24 mouse cellular contexts compared by ENCODE assay signal in the genomic region with DNA sequence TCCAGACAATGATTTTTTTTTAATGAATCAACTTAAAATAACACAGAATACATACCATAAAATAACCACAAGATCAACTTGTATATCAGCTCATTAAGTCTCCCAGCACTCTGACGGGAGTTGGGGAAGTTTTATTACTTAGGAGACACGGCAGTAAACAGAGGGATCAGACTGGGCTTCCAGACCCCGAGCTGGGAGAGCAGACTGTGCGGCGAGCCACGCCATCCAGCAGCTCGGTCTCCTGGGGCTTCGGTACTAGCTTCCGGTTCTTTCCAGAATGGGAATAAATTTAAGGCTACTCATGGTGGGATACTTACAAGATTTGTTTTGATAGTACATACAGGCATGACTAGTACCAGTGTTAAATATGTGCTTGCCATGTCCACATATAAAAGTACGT. TPM values are rescaled to one million over a fixed set of nuclear protein-coding genes. Genes with fewer than 3 reads are reported as not detected.
A peak's percentile ranks its signal among the peaks of the same experiment; 100 is the strongest.
DNase-seq lines count a peak whose midpoint lies in the region; ATAC-seq and TF ChIP-seq lines count a peak whose summit lies in the region.
"Had no signal": no experiment of that assay in that cellular context is flagged by ENCODE, and none has a peak within 500 bp of the region (broad histone marks: within the 10 kb centered on the region; RNA-seq: fewer than 3 reads in every experiment).

No protein-coding gene starts in this region.

- H3K9ac ChIP-seq in intestine, embryonic 15.5 days = no peak overlapping the region
- H3K9ac ChIP-seq in intestine, embryonic 16.5 days (ENCODE audit: low read depth, low read length) = no peak overlapping the region
- no peak overlapping the region for H3K9ac ChIP-seq in kidney, postnatal 0 days (ENCODE audit: low read depth, low read length)
- no peak overlapping the region for H3K9ac ChIP-seq in limb, embryonic 12.5 days (replicated peaks)
- H3K9ac ChIP-seq: embryonic facial prominence, embryonic 15.5 days; hindbrain, embryonic 14.5 days had no signal

- no peaks in the 10 kb centered on the region for H3K27me3 ChIP-seq in heart, embryonic 10.5 days (ENCODE audit: insufficient read depth, poor library complexity, severe bottlenecking)
- H3K27me3 ChIP-seq in intestine, embryonic 15.5 days (replicated peaks) = no peaks in the 10 kb centered on the region
- no peaks in the 10 kb centered on the region for H3K27me3 ChIP-seq in intestine, embryonic 16.5 days (replicated peaks; ENCODE audit: control insufficient read depth, insufficient read depth, low read length)
- H3K27me3 ChIP-seq in kidney, postnatal 0 days (ENCODE audit: insufficient read depth, low read length) = no peaks in the 10 kb centered on the region
- H3K27me3 ChIP-seq in limb, embryonic 12.5 days = no peaks in the 10 kb centered on the region
- H3K27me3 ChIP-seq in limb, embryonic 10.5 days (ENCODE audit: low read depth, poor library complexity, severe bottlenecking) = no peaks in the 10 kb centered on the region
- H3K27me3 ChIP-seq: embryonic facial prominence, embryonic 15.5 days had no signal

- peak; percentile 35 for DNase-seq in heart, embryonic 10.5 days (ENCODE audit: low spot score)
- no peak for DNase-seq in heart, postnatal 14 days
- peak; percentile 87 for DNase-seq in kidney, postnatal 0 days (ENCODE audit: low spot score)
- DNase-seq in kidney, postnatal 25 days = no peak
- no peak for DNase-seq in limb, embryonic 10.5 days (ENCODE audit: low spot score)
- DNase-seq: adrenal gland, postnatal 10 days; cerebellum, adult 11 months; cerebellum, adult 8-10 months; cerebellum, postnatal 14 days; embryo, embryonic 11 days; gastrocnemius, adult 2 months; gastrocnemius, postnatal 25 days had no signal

- peaks cover 74% of the 10 kb centered on the region for H3K36me3 ChIP-seq in heart, embryonic 10.5 days
- peaks cover 15% of the 10 kb centered on the region; the same call in 1 of the 2 replicates for H3K36me3 ChIP-seq in intestine, embryonic 15.5 days
- H3K36me3 ChIP-seq in intestine, embryonic 16.5 days (ENCODE audit: control insufficient read depth, insufficient read depth, low read length) = peaks cover 7% of the 10 kb centered on the region; the same call in 1 of the 2 replicates
- peaks cover 62% of the 10 kb centered on the region for H3K36me3 ChIP-seq in kidney, postnatal 0 days (ENCODE audit: insufficient read depth, low read length)
- H3K36me3 ChIP-seq in limb, embryonic 12.5 days = peaks cover 66% of the 10 kb centered on the region
- peaks cover 57% of the 10 kb centered on the region for H3K36me3 ChIP-seq in limb, embryonic 10.5 days

- H3K9me3 ChIP-seq in heart, embryonic 10.5 days = no peaks in the 10 kb centered on the region
- H3K9me3 ChIP-seq in intestine, embryonic 15.5 days = no peaks in the 10 kb centered on the region
- H3K9me3 ChIP-seq in intestine, embryonic 16.5 days (ENCODE audit: control insufficient read depth, low read length) = no peaks in the 10 kb centered on the region
- H3K9me3 ChIP-seq in kidney, postnatal 0 days (replicated peaks; ENCODE audit: low read length) = no peaks in the 10 kb centered on the region
- no peaks in the 10 kb centered on the region for H3K9me3 ChIP-seq in limb, embryonic 12.5 days
- no peaks in the 10 kb centered on the region for H3K9me3 ChIP-seq in limb, embryonic 10.5 days (replicated peaks)
- H3K9me3 ChIP-seq: embryonic facial prominence, embryonic 15.5 days; forebrain, embryonic 10.5 days; hindbrain, embryonic 10.5 days had no signal

- 87% methylated on average over 10 of the region's 10 CpGs for WGBS in heart, embryonic 10.5 days
- 47% methylated on average over 10 of the region's 10 CpGs for WGBS in intestine, embryonic 15.5 days
- WGBS in intestine, embryonic 16.5 days = 51% methylated on average over 10 of the region's 10 CpGs
- WGBS in kidney, postnatal 0 days = 34% methylated on average over 10 of the region's 10 CpGs
- WGBS in limb, embryonic 12.5 days = 30% methylated on average over 10 of the region's 10 CpGs
- 62% methylated on average over 10 of the region's 10 CpGs for WGBS in limb, embryonic 10.5 days

- H3K27ac ChIP-seq in heart, embryonic 10.5 days = no peak overlapping the region
- H3K27ac ChIP-seq in intestine, embryonic 15.5 days = no peak overlapping the region
- H3K27ac ChIP-seq in intestine, embryonic 16.5 days (ENCODE audit: low read length) = no peak overlapping the region
- peak overlapping the region; percentile 51 for H3K27ac ChIP-seq in kidney, postnatal 0 days
- H3K27ac ChIP-seq in limb, embryonic 12.5 days = peak overlapping the region; percentile 64; the same call in 1 of the 2 replicates
- no peak overlapping the region for H3K27ac ChIP-seq in limb, embryonic 10.5 days
- H3K27ac ChIP-seq: embryonic facial prominence, embryonic 15.5 days; forebrain, embryonic 10.5 days; gastrocnemius, adult 2 months; hindbrain, embryonic 10.5 days; hindbrain, embryonic 14.5 days had no signal

- TF ChIP-seq CTCF in kidney, postnatal 0 days (IDR thresholded peaks at IDR 0.05; ENCODE audit: low read depth) = no peak

- no peak overlapping the region for H3K4me3 ChIP-seq in heart, embryonic 10.5 days
- no peak overlapping the region for H3K4me3 ChIP-seq in intestine, embryonic 15.5 days (replicated peaks)
- no peak overlapping the region for H3K4me3 ChIP-seq in intestine, embryonic 16.5 days (ENCODE audit: low read length)
- H3K4me3 ChIP-seq in kidney, postnatal 0 days (replicated peaks; ENCODE audit: low read depth, low read length) = no peak overlapping the region
- no peak overlapping the region for H3K4me3 ChIP-seq in limb, embryonic 12.5 days (replicated peaks)
- no peak overlapping the region for H3K4me3 ChIP-seq in limb, embryonic 10.5 days
- H3K4me3 ChIP-seq: embryonic facial prominence, embryonic 15.5 days; erythroblast, embryonic 14.5 days; forebrain, embryonic 10.5 days; gastrocnemius, adult 2 months; hindbrain, embryonic 10.5 days had no signal

- ATAC-seq in intestine, embryonic 15.5 days = 0 out of 2 replicates have a peak, but pooled peaks have one; percentile 27
- ATAC-seq in intestine, embryonic 16.5 days = no peak
- no peak; the same call in 1 of the 2 replicates for ATAC-seq in kidney, postnatal 0 days (replicated peaks; ENCODE audit: low FRiP score, low read depth)
- peak; percentile 35; the same call in 1 of the 2 replicates for ATAC-seq in limb, embryonic 12.5 days (ENCODE audit: insufficient number of reproducible peaks, insufficient read depth, low FRiP score, low TSS enrichment, low read depth)
- ATAC-seq: forebrain, embryonic 14.5 days had no signal

- intact Hi-C loops in heart, postnatal 14 days (cut with DNase I) = no loop called here

- H3K4me2 ChIP-seq in intestine, embryonic 15.5 days (replicated peaks) = no peak overlapping the region
- H3K4me2 ChIP-seq in intestine, embryonic 16.5 days (ENCODE audit: low read depth, low read length) = no peak overlapping the region
- H3K4me2 ChIP-seq in kidney, postnatal 0 days (ENCODE audit: low read length) = no peak overlapping the region
- H3K4me2 ChIP-seq in limb, embryonic 12.5 days = no peak overlapping the region
- H3K4me2 ChIP-seq: embryonic facial prominence, embryonic 15.5 days; hindbrain, embryonic 14.5 days had no signal

- peaks cover 46% of the 10 kb centered on the region for H3K4me1 ChIP-seq in heart, embryonic 10.5 days
- no peaks in the 10 kb centered on the region for H3K4me1 ChIP-seq in intestine, embryonic 15.5 days (replicated peaks)
- no peaks in the 10 kb centered on the region for H3K4me1 ChIP-seq in intestine, embryonic 16.5 days (ENCODE audit: control insufficient read depth, insufficient read depth, low read length)
- no peaks in the 10 kb centered on the region for H3K4me1 ChIP-seq in kidney, postnatal 0 days (replicated peaks; ENCODE audit: insufficient read depth, low read length)
- peaks cover 63% of the 10 kb centered on the region for H3K4me1 ChIP-seq in limb, embryonic 12.5 days (replicated peaks)
- H3K4me1 ChIP-seq in limb, embryonic 10.5 days = peaks cover 34% of the 10 kb centered on the region

RNA-seq across cellular contexts. Expression of a gene that starts 32.9 kb away (rescaled TPM):
- polyA plus RNA-seq in heart, embryonic 10.5 days (2016; fragmentation: Nextera tagmentation; extraction: Ambion mirVana) = 0.68 and 0.85 TPM in 2 replicates
- total RNA-seq in heart, postnatal 14 days (2021) = under 1 TPM; 0.26 to 0.27 TPM
- polyA plus RNA-seq in intestine, embryonic 15.5 days (2015; fragmentation: Nextera tagmentation; extraction: Ambion mirVana) = 0.64 and 0.67 TPM in 2 replicates
- 0.37 and 0.38 TPM in 2 replicates for polyA plus RNA-seq in intestine, embryonic 16.5 days (2015; fragmentation: Nextera tagmentation; extraction: Ambion mirVana)
- 0.76 and 0.85 TPM in 2 replicates for polyA plus RNA-seq in kidney, postnatal 0 days (2015; fragmentation: Nextera tagmentation; extraction: Ambion mirVana)
- 1.0 TPM in 2 replicates for polyA plus RNA-seq in limb, embryonic 12.5 days (2016; fragmentation: Nextera tagmentation; extraction: Ambion mirVana)
- 0.34 and 0.48 TPM in 2 replicates for polyA plus RNA-seq in limb, embryonic 10.5 days (2016; fragmentation: Nextera tagmentation; extraction: Ambion mirVana)
- total RNA-seq: granulocyte monocyte progenitor cell, adult 5-6 weeks; MEL had no signal
- polyA plus RNA-seq: C2C12; erythroblast, embryonic 14.5 days had no signal

Comparison
In these comparisons a context has a peak if more than half of its experiments do, and no peak if none do; other contexts are left out.
1. DNase-seq: peak in heart, embryonic 10.5 days (single experiment) and kidney, postnatal 0 days (single experiment); none in heart, postnatal 14 days (0 of 2), kidney, postnatal 25 days (0 of 2) and limb, embryonic 10.5 days (single experiment).
2. H3K27ac ChIP-seq: peak in kidney, postnatal 0 days (single experiment) and limb, embryonic 12.5 days (single experiment); none in heart, embryonic 10.5 days (single experiment), intestine, embryonic 15.5 days (single experiment), intestine, embryonic 16.5 days (single experiment) and limb, embryonic 10.5 days (single experiment).
3. ATAC-seq: peak in intestine, embryonic 15.5 days (single experiment) and limb, embryonic 12.5 days (single experiment); none in intestine, embryonic 16.5 days (single experiment) and kidney, postnatal 0 days (single experiment).